Mouse (Mus musculus) C2C12 (cell line): ENCODE results near the gene Pgp.
A peak's percentile ranks its signal among the peaks of the same experiment; 100 is the strongest.

Experiments used
- CEBPB ChIP-seq: IDR thresholded peaks from one replicate; pipeline ENCODE4 v1.6.1; 2011; ENCODE audit warnings: low read depth, mild to moderate bottlenecking, control low read depth, moderate library complexity
- CTCF ChIP-seq: IDR thresholded peaks from one replicate; pipeline ENCODE4 v1.5.1; 2011; ENCODE audit not compliant: control insufficient read depth, insufficient read depth, insufficient read length
- MAX ChIP-seq: IDR thresholded peaks from one replicate; pipeline ENCODE4 v1.6.1; 2011; ENCODE audit warnings: mild to moderate bottlenecking, control low read depth
- USF1 ChIP-seq: IDR thresholded peaks from one replicate; pipeline ENCODE4 v1.6.1; 2011; ENCODE audit warnings: low read depth, mild to moderate bottlenecking, control low read depth, moderate library complexity

DNA sequence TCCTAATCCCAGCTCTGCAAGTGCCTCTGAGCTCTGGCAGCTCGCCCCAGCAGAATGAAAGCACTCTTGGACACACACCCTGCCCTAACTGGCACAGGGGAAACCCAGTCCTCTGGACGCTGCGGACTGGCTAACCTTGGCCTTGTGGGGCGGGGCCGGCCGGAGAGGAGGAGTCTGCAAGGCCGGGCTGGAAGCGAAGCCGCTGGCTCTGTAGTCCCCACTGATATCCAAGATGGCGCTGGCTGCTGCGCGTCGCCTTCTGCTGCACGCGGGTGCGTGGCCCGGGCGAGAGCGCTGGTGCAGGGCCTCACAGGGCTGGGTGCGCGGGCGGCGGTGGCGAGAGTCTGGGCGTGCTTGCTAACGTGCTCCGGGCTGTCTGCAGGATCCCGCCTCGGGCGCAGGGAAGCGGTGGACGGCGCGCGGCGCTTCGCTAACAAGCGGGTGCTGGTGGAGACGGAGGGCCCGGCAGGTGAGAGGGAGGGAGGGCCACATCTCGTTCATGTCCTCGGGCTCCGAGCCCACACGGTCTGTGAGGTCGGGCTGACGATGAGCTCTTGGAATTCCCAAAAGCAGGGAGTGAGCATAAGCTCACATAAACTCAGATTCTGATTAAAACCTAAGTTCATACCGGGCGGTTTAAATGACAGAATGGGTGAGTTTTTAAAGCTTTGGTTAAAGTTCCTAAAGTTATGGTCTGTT is 43.6 kb upstream of the Pgp start, which contains the start of gene Eci1:
- no peak for TF ChIP-seq CTCF
- no peak for TF ChIP-seq USF1
- no peak for TF ChIP-seq CEBPB
- TF ChIP-seq MAX = peak; percentile 83
